Mouse (Mus musculus): Measurements from ENCODE around the gene Prkar1b.
A peak's percentile ranks its signal among the peaks of the same experiment; 100 is the strongest.

Prkar1b gene

GRCm38 (mm10) chr5:139149681-139150602 lies at the start of gene Prkar1b, which contains the start of gene Dnaaf5:
TSS of gene Prkar1b (minus strand) at chr5:139150001.
TSS of gene Dnaaf5 (plus strand) at chr5:139150223.
- DNase-seq (ENCODE audit: extremely low spot score, low spot score) = peak; percentile 99

- no peak for DNase-seq (ENCODE audit: extremely low spot score, low spot score)
These were observed 49.8 kb upstream of the Prkar1b start for GRCm38 (mm10) chr5:139199636-139199994.

- DNase-seq (ENCODE audit: extremely low spot score, low spot score) = no peak
These were observed 49.0 kb upstream of the Prkar1b start for GRCm38 (mm10) chr5:139198779-139199178.

- DNase-seq (ENCODE audit: extremely low spot score, low spot score) = no peak
These were observed 41.2 kb upstream of the Prkar1b start for GRCm38 (mm10) chr5:139190958-139191357.

- no peak for DNase-seq (ENCODE audit: extremely low spot score, low spot score)
These were observed 39.9 kb upstream of the Prkar1b start for GRCm38 (mm10) chr5:139189726-139190125.

GRCm38 (mm10) chr5:139184897-139185296 lies 35.1 kb upstream of the Prkar1b start:
- DNase-seq (ENCODE audit: extremely low spot score, low spot score) = no peak

- DNase-seq (ENCODE audit: extremely low spot score, low spot score) = no peak
These were observed 33.8 kb upstream of the Prkar1b start for GRCm38 (mm10) chr5:139183601-139184000.

- no peak for DNase-seq (ENCODE audit: extremely low spot score, low spot score)
These were observed 33.3 kb upstream of the Prkar1b start for GRCm38 (mm10) chr5:139183131-139183530.

GRCm38 (mm10) chr5:139178895-139179631 lies 29.3 kb upstream of the Prkar1b start:
- DNase-seq (ENCODE audit: extremely low spot score, low spot score) = peak; percentile 81

- DNase-seq (ENCODE audit: extremely low spot score, low spot score) = no peak
These were observed 25.1 kb upstream of the Prkar1b start for GRCm38 (mm10) chr5:139174556-139175547.

GRCm38 (mm10) chr5:139174141-139174540 lies 24.3 kb upstream of the Prkar1b start:
- no peak for DNase-seq (ENCODE audit: extremely low spot score, low spot score)

GRCm38 (mm10) chr5:139171929-139172328 lies 22.1 kb upstream of the Prkar1b start:
- DNase-seq (ENCODE audit: extremely low spot score, low spot score) = no peak

GRCm38 (mm10) chr5:139167548-139167947 lies 17.7 kb upstream of the Prkar1b start:
- no peak for DNase-seq (ENCODE audit: extremely low spot score, low spot score)

GRCm38 (mm10) chr5:139166781-139167361 lies 17.1 kb upstream of the Prkar1b start:
- no peak for DNase-seq (ENCODE audit: extremely low spot score, low spot score)

GRCm38 (mm10) chr5:139161632-139162031 lies 11.8 kb upstream of the Prkar1b start:
- DNase-seq (ENCODE audit: extremely low spot score, low spot score) = no peak

GRCm38 (mm10) chr5:139160899-139161298 lies 11.1 kb upstream of the Prkar1b start:
- no peak for DNase-seq (ENCODE audit: extremely low spot score, low spot score)

- peak; percentile 39 for DNase-seq (ENCODE audit: extremely low spot score, low spot score)
These were observed 816 bp upstream of the Prkar1b start for GRCm38 (mm10) chr5:139150603-139151031.

- DNase-seq (ENCODE audit: extremely low spot score, low spot score) = no peak
These were observed 662 bp downstream of the Prkar1b start for GRCm38 (mm10) chr5:139149006-139149672.

- no peak for DNase-seq (ENCODE audit: extremely low spot score, low spot score)
These were observed 2.4 kb downstream of the Prkar1b start for GRCm38 (mm10) chr5:139147178-139148078.
